17 mouse cellular contexts compared by ENCODE assay signal in genomic region chr15:93751817-93752216, GRCm38 (mm10).
DNase-seq lines count a peak whose midpoint lies in the region; ATAC-seq and TF ChIP-seq lines count a peak whose summit lies in the region.
"Had no signal": no experiment of that assay in that cellular context is flagged by ENCODE, and none has a peak within 500 bp of the region (broad histone marks: within the 10 kb centered on the region; RNA-seq: fewer than 3 reads in every experiment).

No protein-coding gene starts in this region.

- peak; percentile 66 for ATAC-seq in heart, embryonic 12.5 days (ENCODE audit: insufficient number of reproducible peaks, low FRiP score)
- no peak for ATAC-seq in forebrain, postnatal 0 days
- ATAC-seq: Patski had no signal

- no peak for DNase-seq in heart, embryonic 10.5 days (ENCODE audit: low spot score)
- DNase-seq in heart, adult 8-10 months (ENCODE audit: low spot score), result no peak
- peak; percentile 13 for DNase-seq in R1 (ENCODE audit: low read depth, low spot score)
- DNase-seq in left cerebral cortex, postnatal 14 days (ENCODE audit: low spot score in 2 of 2), result peak; percentile 52 to 69
- DNase-seq in forebrain, postnatal 0 days, result no peak
- DNase-seq in urinary bladder, adult 2 months (ENCODE audit: low spot score), result no peak
- DNase-seq in kidney, adult 2 months, result no peak
- DNase-seq: adrenal gland, postnatal 36 days; cerebellum, adult 18-20 months; lung, adult 18-20 months had no signal

- 0 out of 2 replicates have a peak overlapping the region, but pooled peaks have one; percentile 6 for H3K4me2 ChIP-seq in heart, embryonic 12.5 days
- H3K4me2 ChIP-seq in forebrain, postnatal 0 days (ENCODE audit: low read depth), result no peak overlapping the region
- H3K4me2 ChIP-seq: embryonic facial prominence, embryonic 12.5 days; hindbrain, embryonic 12.5 days; midbrain, embryonic 11.5 days; neural tube, embryonic 15.5 days had no signal

- no peak overlapping the region for H3K9ac ChIP-seq in heart, embryonic 12.5 days
- H3K9ac ChIP-seq in forebrain, postnatal 0 days, result no peak overlapping the region
- H3K9ac ChIP-seq: embryonic facial prominence, embryonic 12.5 days; hindbrain, embryonic 12.5 days; neural tube, embryonic 15.5 days had no signal

- no peaks in the 10 kb centered on the region for H3K36me3 ChIP-seq in heart, embryonic 10.5 days
- no peaks in the 10 kb centered on the region for H3K36me3 ChIP-seq in heart, embryonic 12.5 days
- no peaks in the 10 kb centered on the region for H3K36me3 ChIP-seq in forebrain, postnatal 0 days (ENCODE audit: insufficient read depth)
- H3K36me3 ChIP-seq in kidney, adult 2 months (ENCODE audit: control insufficient read depth, insufficient read depth, low read length), result no peaks in the 10 kb centered on the region
- H3K36me3 ChIP-seq: embryonic facial prominence, embryonic 12.5 days; hindbrain, embryonic 12.5 days; neural tube, embryonic 15.5 days had no signal

- H3K9me3 ChIP-seq in heart, embryonic 10.5 days, result peaks cover 4% of the 10 kb centered on the region; the same call in 1 of the 2 replicates
- H3K9me3 ChIP-seq in heart, embryonic 12.5 days (replicated peaks), result 0 out of 2 replicates have a peak, but pooled peaks cover 7% of the 10 kb centered on the region
- no peaks in the 10 kb centered on the region; the same call in 1 of the 2 replicates for H3K9me3 ChIP-seq in forebrain, postnatal 0 days (ENCODE audit: low read length)
- H3K9me3 ChIP-seq: embryonic facial prominence, embryonic 12.5 days; neural tube, embryonic 15.5 days had no signal

- TF ChIP-seq POLR2A in kidney, adult 2 months (IDR thresholded peaks at IDR 0.05; ENCODE audit: low read depth, low read length), result no peak

- no peak overlapping the region for H3K4me3 ChIP-seq in heart, embryonic 10.5 days
- H3K4me3 ChIP-seq in heart, embryonic 12.5 days, result no peak overlapping the region
- no peak overlapping the region for H3K4me3 ChIP-seq in forebrain, postnatal 0 days (ENCODE audit: low read depth, low read length)
- no peak overlapping the region for H3K4me3 ChIP-seq in kidney, adult 2 months (ENCODE audit: insufficient read depth, low read depth, low read length)
- H3K4me3 ChIP-seq: embryonic facial prominence, embryonic 12.5 days; hindbrain, embryonic 12.5 days; neural tube, embryonic 15.5 days had no signal

- 57% methylated on average over 14 of the region's 14 CpGs for WGBS in heart, embryonic 10.5 days
- 47% methylated on average over 14 of the region's 14 CpGs for WGBS in heart, embryonic 12.5 days
- WGBS in forebrain, postnatal 0 days, result 90% methylated on average over 14 of the region's 14 CpGs
- 78% methylated on average over 14 of the region's 14 CpGs for WGBS in kidney, adult 2 months

- H3K4me1 ChIP-seq in heart, embryonic 10.5 days, result peaks cover 8% of the 10 kb centered on the region
- peaks cover 6% of the 10 kb centered on the region; the same call in 1 of the 2 replicates for H3K4me1 ChIP-seq in heart, embryonic 12.5 days (replicated peaks)
- H3K4me1 ChIP-seq in forebrain, postnatal 0 days (ENCODE audit: insufficient read depth), result no peaks in the 10 kb centered on the region
- H3K4me1 ChIP-seq in kidney, adult 2 months (ENCODE audit: control insufficient read depth, insufficient read depth, low read length), result no peaks in the 10 kb centered on the region
- H3K4me1 ChIP-seq: hindbrain, embryonic 12.5 days had no signal

- no peaks in the 10 kb centered on the region for H3K27me3 ChIP-seq in heart, embryonic 10.5 days (ENCODE audit: insufficient read depth, poor library complexity, severe bottlenecking)
- no peaks in the 10 kb centered on the region for H3K27me3 ChIP-seq in heart, embryonic 12.5 days (replicated peaks)
- H3K27me3 ChIP-seq in forebrain, postnatal 0 days (ENCODE audit: insufficient read depth, low read length), result no peaks in the 10 kb centered on the region
- no peaks in the 10 kb centered on the region for H3K27me3 ChIP-seq in kidney, adult 2 months (replicated peaks; ENCODE audit: control insufficient read depth, insufficient read depth, low read length)
- H3K27me3 ChIP-seq: embryonic facial prominence, embryonic 12.5 days; hindbrain, embryonic 12.5 days; neural tube, embryonic 15.5 days; Patski had no signal

- TF ChIP-seq CTCF in forebrain, postnatal 0 days (IDR thresholded peaks at IDR 0.05; ENCODE audit: low read depth), result no peak
- TF ChIP-seq CTCF in kidney, adult 2 months (conservative IDR thresholded peaks at IDR 0.05; ENCODE audit: insufficient read depth, insufficient read length, low read depth, low read length), result no peak

- intact Hi-C loops in left cerebral cortex, postnatal 14 days (cut with DNase I), result no loop called here

- H3K27ac ChIP-seq in heart, embryonic 10.5 days, result peak overlapping the region; percentile 59
- H3K27ac ChIP-seq in heart, embryonic 12.5 days (ENCODE audit: poor library complexity, severe bottlenecking), result 0 out of 2 replicates have a peak overlapping the region, but pooled peaks have one; percentile 8
- no peak overlapping the region for H3K27ac ChIP-seq in forebrain, postnatal 0 days (ENCODE audit: low read depth, low read length)
- no peak overlapping the region for H3K27ac ChIP-seq in kidney, adult 2 months (ENCODE audit: insufficient read depth, low read depth, low read length)
- H3K27ac ChIP-seq: embryonic facial prominence, embryonic 12.5 days; hindbrain, embryonic 12.5 days; kidney, postnatal 0 days; neural tube, embryonic 15.5 days had no signal

Comparison
In these comparisons a context has a peak if more than half of its experiments do, and no peak if none do; other contexts are left out.
1. DNase-seq: peak in R1 (single experiment) and left cerebral cortex, postnatal 14 days (2 of 2); none in heart, embryonic 10.5 days (single experiment), heart, adult 8-10 months (single experiment), forebrain, postnatal 0 days (single experiment), urinary bladder, adult 2 months (single experiment) and kidney, adult 2 months (single experiment).
2. H3K27ac ChIP-seq: peak in heart, embryonic 10.5 days (single experiment) and heart, embryonic 12.5 days (single experiment); none in forebrain, postnatal 0 days (single experiment) and kidney, adult 2 months (single experiment).